10 mouse cellular contexts compared by ENCODE assay signal in the genomic region with DNA sequence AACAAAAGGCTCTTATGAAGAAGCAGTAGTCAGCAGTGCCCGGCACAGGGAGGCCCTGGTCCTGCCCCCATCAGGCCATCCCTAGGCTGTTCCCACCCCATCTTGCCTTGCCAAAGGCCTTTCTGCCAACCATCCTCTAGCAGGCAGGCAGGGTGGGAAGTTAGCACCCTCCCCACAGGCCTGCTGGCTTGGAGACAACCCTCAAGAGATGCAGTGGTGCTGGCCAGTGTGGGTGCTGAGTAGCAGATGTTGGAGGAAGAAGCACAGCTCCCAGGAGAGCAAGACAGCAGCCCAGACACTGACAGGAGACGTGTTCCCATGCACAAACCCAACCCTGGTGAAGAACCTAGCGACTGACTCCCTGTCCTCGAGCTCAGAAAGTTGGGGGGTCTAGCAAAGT. TPM values are rescaled to one million over a fixed set of nuclear protein-coding genes. Genes with fewer than 3 reads are reported as not detected.
DNase-seq lines count a peak whose midpoint lies in the region; ATAC-seq lines count a peak whose summit lies in the region.
"Had no signal": no experiment of that assay in that cellular context is flagged by ENCODE, and none has a peak within 500 bp of the region (broad histone marks: within the 10 kb centered on the region; RNA-seq: fewer than 3 reads in every experiment).

No protein-coding gene starts in this region.

- intact Hi-C loops in heart, postnatal 36 days (cut with DNase I): no loop called here

- no peak overlapping the region for H3K4me2 ChIP-seq in heart, embryonic 11.5 days
- H3K4me2 ChIP-seq in midbrain, embryonic 14.5 days (ENCODE audit: low read length): peak overlapping the region; percentile 76

- 70% methylated on average over 4 of the region's 4 CpGs for WGBS in heart, embryonic 11.5 days (ENCODE audit: insufficient replicate concordance)
- WGBS in midbrain, embryonic 14.5 days: 80% methylated on average over 4 of the region's 4 CpGs

- ATAC-seq in heart, embryonic 11.5 days (replicated peaks; ENCODE audit: insufficient number of reproducible peaks, low FRiP score, low TSS enrichment): no peak
- no peak for ATAC-seq in midbrain, embryonic 14.5 days (ENCODE audit: low FRiP score, low TSS enrichment)

- H3K4me1 ChIP-seq in heart, embryonic 11.5 days (ENCODE audit: control insufficient read depth, insufficient read depth, low read length): peaks cover 8% of the 10 kb centered on the region
- H3K4me1 ChIP-seq in midbrain, embryonic 14.5 days (ENCODE audit: control insufficient read depth, insufficient read depth, low read length): peaks cover 47% of the 10 kb centered on the region

- no peak overlapping the region for H3K4me3 ChIP-seq in heart, embryonic 11.5 days (ENCODE audit: low read depth, low read length)
- H3K4me3 ChIP-seq in midbrain, embryonic 14.5 days (replicated peaks; ENCODE audit: low read depth, low read length): 0 out of 2 replicates have a peak overlapping the region, but pooled peaks have one; percentile 74

- H3K27ac ChIP-seq in heart, embryonic 11.5 days (ENCODE audit: low read depth, low read length): no peak overlapping the region
- no peak overlapping the region for H3K27ac ChIP-seq in midbrain, embryonic 14.5 days (replicated peaks; ENCODE audit: low read depth, low read length)

- H3K27me3 ChIP-seq in heart, embryonic 11.5 days (ENCODE audit: control insufficient read depth, insufficient read depth, low read length): peaks cover 37% of the 10 kb centered on the region
- no peaks in the 10 kb centered on the region for H3K27me3 ChIP-seq in midbrain, embryonic 14.5 days (ENCODE audit: control insufficient read depth, insufficient read depth, low read length)
- H3K27me3 ChIP-seq: CH12.LX had no signal

- no peaks in the 10 kb centered on the region for H3K9me3 ChIP-seq in heart, embryonic 11.5 days (replicated peaks; ENCODE audit: control insufficient read depth, low read length)
- H3K9me3 ChIP-seq in midbrain, embryonic 14.5 days (ENCODE audit: control insufficient read depth, low read length): no peaks in the 10 kb centered on the region

- 0 out of 2 replicates have a peak overlapping the region, but pooled peaks have one; percentile 22 for H3K9ac ChIP-seq in heart, embryonic 11.5 days (ENCODE audit: low read depth, low read length)
- 0 out of 2 replicates have a peak overlapping the region, but pooled peaks have one; percentile 14 for H3K9ac ChIP-seq in midbrain, embryonic 14.5 days (replicated peaks; ENCODE audit: low read length)

- no peaks in the 10 kb centered on the region; the same call in 1 of the 2 replicates for H3K36me3 ChIP-seq in heart, embryonic 11.5 days (ENCODE audit: control insufficient read depth, insufficient read depth, low read length)
- H3K36me3 ChIP-seq in midbrain, embryonic 14.5 days (ENCODE audit: control insufficient read depth, insufficient read depth, low read length): peaks cover 57% of the 10 kb centered on the region

- DNase-seq in heart, postnatal 36 days: no peak
- peak; percentile 44 for DNase-seq in NIH3T3 (ENCODE audit: low read depth)
- DNase-seq in frontal cortex, postnatal 36 days (ENCODE audit: low spot score in 2 of 2): peak; percentile 74 to 77
- DNase-seq in midbrain, embryonic 14.5 days: no peak
- DNase-seq in embryo, embryonic 9.5 days (ENCODE audit: extremely low spot score): no peak
- DNase-seq in adrenal gland, adult 18-20 months (ENCODE audit: low spot score in 2 of 2): no peak
- no peak for DNase-seq in testis, postnatal 10 days (ENCODE audit: low spot score)
- DNase-seq: lung, postnatal 4 days had no signal

RNA-seq across cellular contexts. Expression of a gene that starts 5.3 kb away (rescaled TPM):
- 0.67 and 0.89 TPM in 2 replicates for polyA plus RNA-seq in heart, embryonic 11.5 days (2014; fragmentation: Nextera tagmentation; extraction: Ambion mirVana)
- total RNA-seq in heart, postnatal 36 days (2021): 1 to 10 TPM; 1.7 TPM
- 3.9 and 5.6 TPM in 2 replicates for polyA plus RNA-seq in midbrain, embryonic 14.5 days (2014; fragmentation: Nextera tagmentation; extraction: Ambion mirVana)
- 10 to 100 TPM in 1 of 2 experiments, 1 to 10 TPM in 1; 6.6 to 15.3 TPM for total RNA-seq in adrenal gland, adult 18-20 months (2021)

RNA-seq across cellular contexts. Expression of a gene that starts 13.0 kb away (rescaled TPM):
- 0.93 and 2.0 TPM in 2 replicates for polyA plus RNA-seq in heart, embryonic 11.5 days (2014; fragmentation: Nextera tagmentation; extraction: Ambion mirVana)
- not detected for total RNA-seq in heart, postnatal 36 days (2021)
- 1.5 and 1.6 TPM in 2 replicates for polyA plus RNA-seq in midbrain, embryonic 14.5 days (2014; fragmentation: Nextera tagmentation; extraction: Ambion mirVana)
- total RNA-seq in adrenal gland, adult 18-20 months (2021): 1 to 10 TPM in 1 of 2 experiments, not detected in 1; 2.7 TPM

RNA-seq across cellular contexts. Expression of a gene that starts 13.2 kb away (rescaled TPM):
- 12.5 and 13.6 TPM in 2 replicates for polyA plus RNA-seq in heart, embryonic 11.5 days (2014; fragmentation: Nextera tagmentation; extraction: Ambion mirVana)
- total RNA-seq in heart, postnatal 36 days (2021): 10 to 100 TPM; 25.8 to 28.9 TPM
- 35.4 and 41.6 TPM in 2 replicates for polyA plus RNA-seq in midbrain, embryonic 14.5 days (2014; fragmentation: Nextera tagmentation; extraction: Ambion mirVana)
- 100 to 1,000 TPM in 1 of 2 experiments, 10 to 100 TPM in 1; 90.6 to 183 TPM for total RNA-seq in adrenal gland, adult 18-20 months (2021)

RNA-seq across cellular contexts. Expression of a gene that starts 13.4 kb away (rescaled TPM):
- 2.7 and 4.1 TPM in 2 replicates for polyA plus RNA-seq in heart, embryonic 11.5 days (2014; fragmentation: Nextera tagmentation; extraction: Ambion mirVana)
- total RNA-seq in heart, postnatal 36 days (2021): 1 to 10 TPM; 4.6 to 4.8 TPM
- 62.4 and 117 TPM in 2 replicates for polyA plus RNA-seq in midbrain, embryonic 14.5 days (2014; fragmentation: Nextera tagmentation; extraction: Ambion mirVana)
- total RNA-seq in adrenal gland, adult 18-20 months (2021): 10 to 100 TPM; 29.6 to 32.3 TPM

RNA-seq across cellular contexts. Expression of a gene that starts 46.2 kb away (rescaled TPM):
- 15.3 and 17.7 TPM in 2 replicates for polyA plus RNA-seq in heart, embryonic 11.5 days (2014; fragmentation: Nextera tagmentation; extraction: Ambion mirVana)
- total RNA-seq in heart, postnatal 36 days (2021): 10 to 100 TPM; 21.8 to 33.4 TPM
- 33.3 and 33.9 TPM in 2 replicates for polyA plus RNA-seq in midbrain, embryonic 14.5 days (2014; fragmentation: Nextera tagmentation; extraction: Ambion mirVana)
- total RNA-seq in adrenal gland, adult 18-20 months (2021): 10 to 100 TPM; 20.6 to 46.2 TPM

Comparison
In these comparisons a context has a peak if more than half of its experiments do, and no peak if none do; other contexts are left out.
1. DNase-seq: peak in NIH3T3 (single experiment) and frontal cortex, postnatal 36 days (2 of 2); none in heart, postnatal 36 days (0 of 2), midbrain, embryonic 14.5 days (single experiment), embryo, embryonic 9.5 days (single experiment), adrenal gland, adult 18-20 months (0 of 2) and testis, postnatal 10 days (single experiment).